Mouse (Mus musculus): ENCODE data around the gene Stmnd1. TPM values are rescaled to one million over a fixed set of nuclear protein-coding genes. Genes with fewer than 3 reads are reported as not detected.

Stmnd1 gene
- polyA plus RNA-seq, 1 experiment from 2014 or later = 0.33 TPM

- no peak; the same call in 1 of the 2 replicates for ATAC-seq (replicated peaks; ENCODE audit: insufficient number of reproducible peaks, insufficient read depth, low FRiP score, low read depth)
- 73% methylated on average over 7 of the region's 7 CpGs for WGBS
Observed at GRCm38 (mm10) chr13:46343226-46343625, 69.7 kb downstream of the Stmnd1 start.

GRCm38 (mm10) chr13:46346830-46347512, 73.5 kb downstream of the Stmnd1 start:
- Histone ChIP-seq H3K4me2 (no peak overlapping the region), H3K4me3 (no peak overlapping the region), H3K9me3 (replicated peaks) (no peaks in the 10 kb centered on the region), H3K4me1 (replicated peaks) (no peaks in the 10 kb centered on the region), H3K9ac (no peak overlapping the region), H3K27me3 (no peaks in the 10 kb centered on the region), H3K36me3 (no peaks in the 10 kb centered on the region), H3K27ac (no peak overlapping the region)
- no peak for ATAC-seq (replicated peaks; ENCODE audit: insufficient number of reproducible peaks, insufficient read depth, low FRiP score, low read depth)
- WGBS = 73% methylated on average over 10 of the region's 10 CpGs

More at GRCm38 (mm10) chr13:46343226-46343625, 69.7 kb downstream of the Stmnd1 start:
- Histone ChIP-seq H3K27me3 (no peaks in the 10 kb centered on the region), H3K4me3 (no peak overlapping the region), H3K4me2 (no peak overlapping the region), H3K4me1 (replicated peaks) (no peaks in the 10 kb centered on the region), H3K36me3 (no peaks in the 10 kb centered on the region), H3K27ac (no peak overlapping the region), H3K9me3 (replicated peaks) (no peaks in the 10 kb centered on the region), H3K9ac (no peak overlapping the region)

- ATAC-seq (replicated peaks; ENCODE audit: insufficient number of reproducible peaks, insufficient read depth, low FRiP score, low read depth) = no peak
Observed at GRCm38 (mm10) chr13:46349664-46350063, 76.1 kb downstream of the Stmnd1 start.

More at GRCm38 (mm10) chr13:46349664-46350063, 76.1 kb downstream of the Stmnd1 start:
- Histone ChIP-seq H3K27ac (no peak overlapping the region), H3K4me3 (no peak overlapping the region), H3K4me2 (no peak overlapping the region), H3K36me3 (no peaks in the 10 kb centered on the region), H3K9ac (no peak overlapping the region), H3K9me3 (replicated peaks) (no peaks in the 10 kb centered on the region), H3K4me1 (replicated peaks) (no peaks in the 10 kb centered on the region), H3K27me3 (no peaks in the 10 kb centered on the region)
- WGBS = 84% methylated on average over 3 of the region's 3 CpGs

Other genes starting within 250 kb of the Stmnd1 start
- 80.7 and 87.1 TPM in 2 replicates for gene Rbm24, start 144.7 kb downstream of the Stmnd1 start, polyA plus RNA-seq (2015; fragmentation: Nextera tagmentation; extraction: Ambion mirVana)
- gene Cap2, start 228.1 kb downstream of the Stmnd1 start, polyA plus RNA-seq (2015; fragmentation: Nextera tagmentation; extraction: Ambion mirVana) = 139 and 172 TPM in 2 replicates